Mouse (Mus musculus): Measurements from ENCODE around the gene Elp5. TPM values are rescaled to one million over a fixed set of nuclear protein-coding genes. Genes with fewer than 3 reads are reported as not detected.
"Not testable (repeated sequence)": the region's sequence is repeated elsewhere in the genome, so short reads cannot be mapped to it uniquely, and the experiment has no call there.

The Elp5 gene
- polyA plus RNA-seq, 1 experiment from 2014 or later, result 124 TPM

- ATAC-seq (ENCODE audit: insufficient number of reproducible peaks, insufficient read depth, low FRiP score, low TSS enrichment, low read depth), result peak; percentile 50
- H3K27ac ChIP-seq, result peak overlapping the region; percentile 88
- WGBS, result 2% methylated on average over 40 of the region's 40 CpGs
Observed at GRCm38 (mm10) chr11:70021264-70022132, 39.2 kb upstream of the Elp5 start.

GRCm38 (mm10) chr11:70020731-70021263 is 38.5 kb upstream of the Elp5 start:
- H3K27ac ChIP-seq, result peak overlapping the region; percentile 88
- no peaks in the 10 kb centered on the region for H3K27me3 ChIP-seq
- H3K36me3 ChIP-seq, result no peaks in the 10 kb centered on the region
- WGBS, result under 1% methylated on average over 8 of the region's 8 CpGs
- H3K9me3 ChIP-seq, result no peaks in the 10 kb centered on the region
- peak overlapping the region; percentile 87 for H3K4me2 ChIP-seq
- no peak overlapping the region for H3K9ac ChIP-seq (replicated peaks)
- H3K4me3 ChIP-seq (replicated peaks), result peak overlapping the region; percentile 67
- peak; percentile 76 for ATAC-seq (ENCODE audit: insufficient number of reproducible peaks, insufficient read depth, low FRiP score, low TSS enrichment, low read depth)
- peaks cover 59% of the 10 kb centered on the region for H3K4me1 ChIP-seq (replicated peaks)

More at GRCm38 (mm10) chr11:70021264-70022132, 39.2 kb upstream of the Elp5 start:
- peaks cover 66% of the 10 kb centered on the region for H3K4me1 ChIP-seq (replicated peaks)
- H3K9ac ChIP-seq (replicated peaks), result no peak overlapping the region
- peak overlapping the region; percentile 87 for H3K4me2 ChIP-seq
- no peaks in the 10 kb centered on the region for H3K27me3 ChIP-seq
- no peaks in the 10 kb centered on the region for H3K36me3 ChIP-seq
- H3K4me3 ChIP-seq (replicated peaks), result peak overlapping the region; percentile 67
- H3K9me3 ChIP-seq, result no peaks in the 10 kb centered on the region

- H3K9ac ChIP-seq (replicated peaks), result peak overlapping the region; percentile 92
Observed at GRCm38 (mm10) chr11:70020022-70020631, 37.8 kb upstream of the Elp5 start.

GRCm38 (mm10) chr11:70019495-70020021 is 37.2 kb upstream of the Elp5 start:
- WGBS, result 6% methylated on average over 2 of the region's 2 CpGs
- Histone ChIP-seq H3K9ac (replicated peaks) (peak overlapping the region; percentile 92), H3K4me1 (replicated peaks) (peaks cover 59% of the 10 kb centered on the region), H3K27me3 (no peaks in the 10 kb centered on the region), H3K4me2 (peak overlapping the region; percentile 87), H3K27ac (peak overlapping the region; percentile 88), H3K36me3 (no peaks in the 10 kb centered on the region), H3K4me3 (replicated peaks) (peak overlapping the region; percentile 67), H3K9me3 (no peaks in the 10 kb centered on the region)
- no peak for ATAC-seq (ENCODE audit: insufficient number of reproducible peaks, insufficient read depth, low FRiP score, low TSS enrichment, low read depth)

More at GRCm38 (mm10) chr11:70020022-70020631, 37.8 kb upstream of the Elp5 start:
- H3K4me2 ChIP-seq, result peak overlapping the region; percentile 87
- no peaks in the 10 kb centered on the region for H3K36me3 ChIP-seq
- H3K4me1 ChIP-seq (replicated peaks), result peaks cover 54% of the 10 kb centered on the region
- H3K27me3 ChIP-seq, result no peaks in the 10 kb centered on the region
- peak overlapping the region; percentile 88 for H3K27ac ChIP-seq
- H3K9me3 ChIP-seq, result no peaks in the 10 kb centered on the region
- ATAC-seq (ENCODE audit: insufficient number of reproducible peaks, insufficient read depth, low FRiP score, low TSS enrichment, low read depth), result no peak
- peak overlapping the region; percentile 67 for H3K4me3 ChIP-seq (replicated peaks)
- WGBS, result 13% methylated on average over 8 of the region's 8 CpGs

- H3K27ac ChIP-seq, result peak overlapping the region; percentile 94
- peak overlapping the region; percentile 67 for H3K4me3 ChIP-seq (replicated peaks)
- H3K36me3 ChIP-seq, result peaks cover 9% of the 10 kb centered on the region
- H3K4me1 ChIP-seq (replicated peaks), result peaks cover 58% of the 10 kb centered on the region
- under 1% methylated on average over 22 of the region's 25 CpGs for WGBS
- no peaks in the 10 kb centered on the region for H3K9me3 ChIP-seq
- peak overlapping the region; percentile 92 for H3K9ac ChIP-seq (replicated peaks)
- H3K27me3 ChIP-seq, result no peaks in the 10 kb centered on the region
- peak overlapping the region; percentile 87 for H3K4me2 ChIP-seq
- no peak for ATAC-seq (ENCODE audit: insufficient number of reproducible peaks, insufficient read depth, low FRiP score, low TSS enrichment, low read depth)
Observed at GRCm38 (mm10) chr11:70018131-70018990, 36.0 kb upstream of the Elp5 start.

GRCm38 (mm10) chr11:70017199-70017767 is 35.0 kb upstream of the Elp5 start:
- H3K9me3 ChIP-seq, result no peaks in the 10 kb centered on the region
- H3K27ac ChIP-seq, result peak overlapping the region; percentile 94
- H3K36me3 ChIP-seq, result peaks cover 19% of the 10 kb centered on the region
- H3K4me1 ChIP-seq (replicated peaks), result peaks cover 55% of the 10 kb centered on the region
- no peaks in the 10 kb centered on the region for H3K27me3 ChIP-seq
- 47% methylated on average over 7 of the region's 7 CpGs for WGBS
- peak overlapping the region; percentile 92; the same call in 1 of the 2 replicates for H3K9ac ChIP-seq (replicated peaks)
- no peak for ATAC-seq (ENCODE audit: insufficient number of reproducible peaks, insufficient read depth, low FRiP score, low TSS enrichment, low read depth)
- H3K4me2 ChIP-seq, result peak overlapping the region; percentile 87
- peak overlapping the region; percentile 67; the same call in 1 of the 2 replicates for H3K4me3 ChIP-seq (replicated peaks)

GRCm38 (mm10) chr11:70016669-70017068 is 34.4 kb upstream of the Elp5 start, which contains the start of gene Dlg4:
TSS of gene Dlg4 (plus strand) at chr11:70016942.
- Histone ChIP-seq H3K4me1 (replicated peaks) (peaks cover 51% of the 10 kb centered on the region), H3K9ac (replicated peaks) (peak within 1 kb of the TSS; percentile 92; the same call in 1 of the 2 replicates), H3K36me3 (peaks cover 25% of the 10 kb centered on the region), H3K27ac (peak within 1 kb of the TSS; percentile 94), H3K4me3 (replicated peaks) (peak within 1 kb of the TSS; percentile 67), H3K9me3 (no peaks in the 10 kb centered on the region), H3K27me3 (no peaks in the 10 kb centered on the region), H3K4me2 (peak within 1 kb of the TSS; percentile 87)
- ATAC-seq (ENCODE audit: insufficient number of reproducible peaks, insufficient read depth, low FRiP score, low TSS enrichment, low read depth), result no peak
- 89% methylated on average over 3 of the region's 3 CpGs for WGBS

- peaks cover 30% of the 10 kb centered on the region for H3K36me3 ChIP-seq
- H3K4me3 ChIP-seq (replicated peaks); ATAC-seq (ENCODE audit: insufficient number of reproducible peaks, insufficient read depth, low FRiP score, low TSS enrichment, low read depth); H3K4me2 ChIP-seq; H3K9ac ChIP-seq (replicated peaks); H3K9me3 ChIP-seq; H3K27ac ChIP-seq; H3K27me3 ChIP-seq: not testable (repeated sequence)
- peaks cover 48% of the 10 kb centered on the region for H3K4me1 ChIP-seq (replicated peaks)
- 89% methylated on average over 2 of the region's 2 CpGs for whole genome bisulfite sequencing
Observed at GRCm38 (mm10) chr11:70016177-70016576, 33.9 kb upstream of the Elp5 start.

- WGBS, result 66% methylated on average over 6 of the region's 6 CpGs
- peaks cover 48% of the 10 kb centered on the region for H3K4me1 ChIP-seq (replicated peaks)
- no peak overlapping the region for H3K27ac ChIP-seq
- peak overlapping the region; percentile 57 for H3K4me3 ChIP-seq (replicated peaks)
- no peaks in the 10 kb centered on the region for H3K9me3 ChIP-seq
- H3K9ac ChIP-seq (replicated peaks), result no peak overlapping the region
- no peak for ATAC-seq (ENCODE audit: insufficient number of reproducible peaks, insufficient read depth, low FRiP score, low TSS enrichment, low read depth)
- peaks cover 35% of the 10 kb centered on the region for H3K36me3 ChIP-seq
- no peaks in the 10 kb centered on the region for H3K27me3 ChIP-seq
- peak overlapping the region; percentile 85 for H3K4me2 ChIP-seq
Observed at GRCm38 (mm10) chr11:70015677-70016076, 33.4 kb upstream of the Elp5 start.
